Mouse (Mus musculus): ENCODE measurements around the gene Ppm1h. TPM values are rescaled to one million over a fixed set of nuclear protein-coding genes. Genes with fewer than 3 reads are reported as not detected.

Gene Ppm1h
- polyA plus RNA-seq, 1 experiment from 2014 or later: 22.2 TPM

GRCm38 (mm10) chr10:122744970-122745369 is 66.4 kb downstream of the Ppm1h start:
- Histone ChIP-seq H3K36me3 (ENCODE audit: control insufficient read depth, insufficient read depth, low read length) (no peaks in the 10 kb centered on the region), H3K4me1 (ENCODE audit: control insufficient read depth, insufficient read depth, low read length) (0 out of 2 replicates have a peak, but pooled peaks cover 5% of the 10 kb centered on the region), H3K4me2 (replicated peaks; ENCODE audit: low read depth, low read length) (no peak overlapping the region), H3K9ac (ENCODE audit: low read depth, low read length) (no peak overlapping the region), H3K27me3 (ENCODE audit: control insufficient read depth, insufficient read depth, low read length) (no peaks in the 10 kb centered on the region), H3K27ac (ENCODE audit: low read depth, low read length) (no peak overlapping the region), H3K9me3 (ENCODE audit: control insufficient read depth, low read length) (no peaks in the 10 kb centered on the region), H3K4me3 (ENCODE audit: low read length) (no peak overlapping the region)
- 97% methylated on average over 2 of the region's 2 CpGs for WGBS
- ATAC-seq (ENCODE audit: low FRiP score, low TSS enrichment): no peak

- H3K9ac ChIP-seq (ENCODE audit: low read depth, low read length): no peak overlapping the region
- no peak overlapping the region for H3K27ac ChIP-seq (ENCODE audit: low read depth, low read length)
- H3K4me2 ChIP-seq (replicated peaks; ENCODE audit: low read depth, low read length): no peak overlapping the region
- H3K4me3 ChIP-seq (ENCODE audit: low read length): no peak overlapping the region
- no peak for ATAC-seq (ENCODE audit: low FRiP score, low TSS enrichment)
- H3K27me3 ChIP-seq (ENCODE audit: control insufficient read depth, insufficient read depth, low read length): no peaks in the 10 kb centered on the region
- no peaks in the 10 kb centered on the region for H3K36me3 ChIP-seq (ENCODE audit: control insufficient read depth, insufficient read depth, low read length)
- 0 out of 2 replicates have a peak, but pooled peaks cover 5% of the 10 kb centered on the region for H3K4me1 ChIP-seq (ENCODE audit: control insufficient read depth, insufficient read depth, low read length)
- 58% methylated on average over 7 of the region's 7 CpGs for WGBS
- no peaks in the 10 kb centered on the region for H3K9me3 ChIP-seq (ENCODE audit: control insufficient read depth, low read length)
These were observed 67.6 kb downstream of the Ppm1h start for GRCm38 (mm10) chr10:122746211-122746610.

GRCm38 (mm10) chr10:122747151-122747925 is 68.8 kb downstream of the Ppm1h start:
- no peak for ATAC-seq (ENCODE audit: low FRiP score, low TSS enrichment)
- Histone ChIP-seq H3K9ac (ENCODE audit: low read depth, low read length) (no peak overlapping the region), H3K36me3 (ENCODE audit: control insufficient read depth, insufficient read depth, low read length) (no peaks in the 10 kb centered on the region), H3K4me2 (replicated peaks; ENCODE audit: low read depth, low read length) (no peak overlapping the region), H3K27me3 (ENCODE audit: control insufficient read depth, insufficient read depth, low read length) (no peaks in the 10 kb centered on the region), H3K9me3 (ENCODE audit: control insufficient read depth, low read length) (no peaks in the 10 kb centered on the region), H3K4me1 (ENCODE audit: control insufficient read depth, insufficient read depth, low read length) (0 out of 2 replicates have a peak, but pooled peaks cover 5% of the 10 kb centered on the region), H3K4me3 (ENCODE audit: low read length) (no peak overlapping the region), H3K27ac (ENCODE audit: low read depth, low read length) (no peak overlapping the region)
- 79% methylated on average over 11 of the region's 11 CpGs for WGBS

GRCm38 (mm10) chr10:122748361-122748951 is 69.9 kb downstream of the Ppm1h start:
- 78% methylated on average over 4 of the region's 4 CpGs for WGBS
- no peak for ATAC-seq (ENCODE audit: low FRiP score, low TSS enrichment)
- H3K9me3 ChIP-seq (ENCODE audit: control insufficient read depth, low read length): no peaks in the 10 kb centered on the region
- no peak overlapping the region for H3K4me3 ChIP-seq (ENCODE audit: low read length)
- H3K4me1 ChIP-seq (ENCODE audit: control insufficient read depth, insufficient read depth, low read length): peaks cover 9% of the 10 kb centered on the region; the same call in 1 of the 2 replicates
- H3K27ac ChIP-seq (ENCODE audit: low read depth, low read length): no peak overlapping the region
- no peaks in the 10 kb centered on the region for H3K36me3 ChIP-seq (ENCODE audit: control insufficient read depth, insufficient read depth, low read length)
- H3K4me2 ChIP-seq (replicated peaks; ENCODE audit: low read depth, low read length): no peak overlapping the region
- no peak overlapping the region for H3K9ac ChIP-seq (ENCODE audit: low read depth, low read length)
- no peaks in the 10 kb centered on the region for H3K27me3 ChIP-seq (ENCODE audit: control insufficient read depth, insufficient read depth, low read length)

- Histone ChIP-seq H3K9ac (ENCODE audit: low read depth, low read length) (no peak overlapping the region), H3K9me3 (ENCODE audit: control insufficient read depth, low read length) (no peaks in the 10 kb centered on the region), H3K27me3 (ENCODE audit: control insufficient read depth, insufficient read depth, low read length) (no peaks in the 10 kb centered on the region), H3K27ac (ENCODE audit: low read depth, low read length) (no peak overlapping the region), H3K4me1 (ENCODE audit: control insufficient read depth, insufficient read depth, low read length) (peaks cover 14% of the 10 kb centered on the region; the same call in 1 of the 2 replicates), H3K36me3 (ENCODE audit: control insufficient read depth, insufficient read depth, low read length) (no peaks in the 10 kb centered on the region), H3K4me2 (replicated peaks; ENCODE audit: low read depth, low read length) (no peak overlapping the region), H3K4me3 (ENCODE audit: low read length) (no peak overlapping the region)
- WGBS: 90% methylated on average over 12 of the region's 12 CpGs
- no peak for ATAC-seq (ENCODE audit: low FRiP score, low TSS enrichment)
These were observed 70.5 kb downstream of the Ppm1h start for GRCm38 (mm10) chr10:122749071-122749470.

GRCm38 (mm10) chr10:122749876-122750275 is 71.3 kb downstream of the Ppm1h start:
- H3K4me1 ChIP-seq (ENCODE audit: control insufficient read depth, insufficient read depth, low read length): peaks cover 14% of the 10 kb centered on the region; the same call in 1 of the 2 replicates
- no peak overlapping the region for H3K9ac ChIP-seq (ENCODE audit: low read depth, low read length)
- H3K36me3 ChIP-seq (ENCODE audit: control insufficient read depth, insufficient read depth, low read length): no peaks in the 10 kb centered on the region
- ATAC-seq (ENCODE audit: low FRiP score, low TSS enrichment): no peak
- no peak overlapping the region for H3K27ac ChIP-seq (ENCODE audit: low read depth, low read length)
- H3K4me3 ChIP-seq (ENCODE audit: low read length): no peak overlapping the region
- WGBS: 91% methylated on average over 7 of the region's 7 CpGs
- H3K4me2 ChIP-seq (replicated peaks; ENCODE audit: low read depth, low read length): no peak overlapping the region
- H3K27me3 ChIP-seq (ENCODE audit: control insufficient read depth, insufficient read depth, low read length): no peaks in the 10 kb centered on the region
- H3K9me3 ChIP-seq (ENCODE audit: control insufficient read depth, low read length): no peaks in the 10 kb centered on the region

- no peak overlapping the region for H3K4me2 ChIP-seq (replicated peaks; ENCODE audit: low read depth, low read length)
- H3K27me3 ChIP-seq (ENCODE audit: control insufficient read depth, insufficient read depth, low read length): no peaks in the 10 kb centered on the region
- peak; percentile 38; the same call in 1 of the 2 replicates for ATAC-seq (ENCODE audit: low FRiP score, low TSS enrichment)
- H3K36me3 ChIP-seq (ENCODE audit: control insufficient read depth, insufficient read depth, low read length): no peaks in the 10 kb centered on the region
- no peak overlapping the region for H3K27ac ChIP-seq (ENCODE audit: low read depth, low read length)
- peak overlapping the region; percentile 12; the same call in 1 of the 2 replicates for H3K9ac ChIP-seq (ENCODE audit: low read depth, low read length)
- H3K4me1 ChIP-seq (ENCODE audit: control insufficient read depth, insufficient read depth, low read length): peaks cover 10% of the 10 kb centered on the region; the same call in 1 of the 2 replicates
- WGBS: 53% methylated on average over 17 of the region's 17 CpGs
- H3K4me3 ChIP-seq (ENCODE audit: low read length): no peak overlapping the region
- no peaks in the 10 kb centered on the region for H3K9me3 ChIP-seq (ENCODE audit: control insufficient read depth, low read length)
These were observed 74.7 kb downstream of the Ppm1h start for GRCm38 (mm10) chr10:122752950-122753923.

- H3K4me2 ChIP-seq (replicated peaks; ENCODE audit: low read depth, low read length): no peak overlapping the region
These were observed 75.4 kb downstream of the Ppm1h start for GRCm38 (mm10) chr10:122753924-122754307.

More at GRCm38 (mm10) chr10:122753924-122754307, 75.4 kb downstream of the Ppm1h start:
- no peak for ATAC-seq (ENCODE audit: low FRiP score, low TSS enrichment)
- H3K27ac ChIP-seq (ENCODE audit: low read depth, low read length): no peak overlapping the region
- WGBS: 42% methylated on average over 2 of the region's 2 CpGs
- no peaks in the 10 kb centered on the region for H3K9me3 ChIP-seq (ENCODE audit: control insufficient read depth, low read length)
- H3K4me3 ChIP-seq (ENCODE audit: low read length): no peak overlapping the region
- no peaks in the 10 kb centered on the region for H3K27me3 ChIP-seq (ENCODE audit: control insufficient read depth, insufficient read depth, low read length)
- H3K9ac ChIP-seq (ENCODE audit: low read depth, low read length): 0 out of 2 replicates have a peak overlapping the region, but pooled peaks have one; percentile 12
- no peaks in the 10 kb centered on the region for H3K36me3 ChIP-seq (ENCODE audit: control insufficient read depth, insufficient read depth, low read length)
- peaks cover 9% of the 10 kb centered on the region; the same call in 1 of the 2 replicates for H3K4me1 ChIP-seq (ENCODE audit: control insufficient read depth, insufficient read depth, low read length)
